Mouse (Mus musculus) fat pad, adult 2 months (tissue): ENCODE data around the gene Olfr366.
"Not testable (repeated sequence)": the region's sequence is repeated elsewhere in the genome, so short reads cannot be mapped to it uniquely, and the experiment has no call there.

Source experiments
- DNase-seq: peaks from one replicate; pipeline ENCODE4 v3.0.0-alpha.2; 2011; ENCODE audit warnings: low read depth, low spot score; ENCODE audit errors: extremely low read depth

Gene Olfr366

DNA sequence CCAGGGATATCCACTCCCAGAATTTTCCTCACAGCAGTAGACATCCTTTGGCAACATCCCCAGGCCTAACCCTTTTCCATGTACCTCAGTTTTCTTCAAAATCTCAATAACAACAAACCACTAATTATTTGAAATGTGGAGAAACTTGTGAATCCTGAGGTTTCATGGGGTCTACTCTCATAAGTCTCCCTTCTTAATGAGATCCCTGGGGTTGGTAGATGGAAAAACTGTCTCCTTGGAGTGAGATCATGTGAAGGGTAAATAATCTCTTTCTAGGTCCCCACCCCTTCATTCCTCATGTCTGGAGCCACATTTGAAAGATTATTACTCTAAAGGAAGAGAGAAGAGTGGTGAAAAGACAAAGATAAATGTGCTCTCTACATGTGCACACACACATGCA lies at the start of gene Olfr366:
TSS of gene Olfr366 (plus strand) at position 301 of the 400 bp plus-strand sequence.
- DNase-seq = no peak

GRCm38 (mm10) chr2:37187898-37188297 lies 23.5 kb upstream of the Olfr366 start, which contains the start of gene Olfr365:
Gene Olfr365 (plus strand): TSS chr2:37188198.
- DNase-seq = no peak

GRCm38 (mm10) chr2:37261781-37262180 lies 50.4 kb downstream of the Olfr366 start:
- not testable (repeated sequence) for DNase-seq
